Mouse (Mus musculus): ENCODE measurements at regions not wholly inside any gene's neighbourhood (a gene's known extent, or its start where the extent isn't known, plus 50 kb on each side); places are given as distances from the start of the nearest gene placed in this dataset.
A peak's percentile ranks its signal among the peaks of the same experiment; 100 is the strongest.

DNA sequence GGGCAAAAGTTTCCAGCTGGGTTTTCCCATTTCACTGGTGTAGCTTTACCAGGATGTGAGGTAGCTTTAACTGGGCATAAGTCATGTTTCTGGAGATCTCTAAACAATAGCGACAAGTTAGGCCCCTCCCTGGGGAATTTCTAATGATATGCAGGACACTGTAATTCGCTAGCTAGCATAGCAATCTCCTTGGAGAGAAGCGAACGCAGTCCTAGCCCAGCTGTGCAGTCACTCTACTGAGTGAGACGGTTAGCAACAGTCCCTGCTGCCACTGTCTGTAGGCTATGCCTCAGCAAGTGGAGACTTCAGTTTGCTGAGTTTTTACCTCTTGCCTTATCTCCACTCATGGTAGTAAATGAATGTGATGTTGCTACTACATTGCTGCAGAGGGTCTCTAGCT, 416.1 kb downstream of the Pros1 start:
- H3K36me3 ChIP-seq (ENCODE audit: control insufficient read depth, insufficient read depth, low read length), result no peaks in the 10 kb centered on the region
- 31% methylated on average over 5 of the region's 5 CpGs for WGBS
- DNase-seq (ENCODE audit: low spot score) (peak; percentile 58), ATAC-seq (ENCODE audit: low FRiP score, low read depth) (peak; percentile 41; the same call in 1 of the 2 replicates)
- no peak for TF ChIP-seq POLR2A (IDR thresholded peaks at IDR 0.05; ENCODE audit: borderline replicate concordance, extremely low read depth, insufficient read depth, insufficient read length)
- no peaks in the 10 kb centered on the region for H3K27me3 ChIP-seq (ENCODE audit: control insufficient read depth, insufficient read depth, low read length)
- no peaks in the 10 kb centered on the region for H3K9me3 ChIP-seq (ENCODE audit: control insufficient read depth, low read length)
- H3K27ac ChIP-seq (replicated peaks; ENCODE audit: low read depth, low read length), result no peak overlapping the region
- H3K9ac ChIP-seq (ENCODE audit: low read depth, low read length, severe bottlenecking), result no peak overlapping the region
- H3K4me1 ChIP-seq (ENCODE audit: control insufficient read depth, insufficient read depth, low read length), result peaks cover 7% of the 10 kb centered on the region; the same call in 1 of the 2 replicates
- H3K4me2 ChIP-seq (replicated peaks; ENCODE audit: low read depth, low read length, severe bottlenecking), result no peak overlapping the region
- no peak overlapping the region for H3K4me3 ChIP-seq (replicated peaks; ENCODE audit: low read length)

- no peak for DNase-seq (ENCODE audit: low spot score)
- Histone ChIP-seq H3K4me3 (replicated peaks; ENCODE audit: low read length) (no peak overlapping the region), H3K4me2 (replicated peaks; ENCODE audit: low read depth, low read length, severe bottlenecking) (no peak overlapping the region), H3K9ac (ENCODE audit: low read depth, low read length, severe bottlenecking) (no peak overlapping the region), H3K4me1 (ENCODE audit: control insufficient read depth, insufficient read depth, low read length) (no peaks in the 10 kb centered on the region), H3K36me3 (ENCODE audit: control insufficient read depth, insufficient read depth, low read length) (no peaks in the 10 kb centered on the region), H3K27ac (replicated peaks; ENCODE audit: low read depth, low read length) (no peak overlapping the region), H3K27me3 (ENCODE audit: control insufficient read depth, insufficient read depth, low read length) (no peaks in the 10 kb centered on the region), H3K9me3 (ENCODE audit: control insufficient read depth, low read length) (no peaks in the 10 kb centered on the region)
- WGBS, result 27% methylated on average over 1 of the region's 1 CpGs
- ATAC-seq (ENCODE audit: low FRiP score, low read depth), result no peak
- no peak for TF ChIP-seq POLR2A (IDR thresholded peaks at IDR 0.05; ENCODE audit: borderline replicate concordance, extremely low read depth, insufficient read depth, insufficient read length)
Observed at GRCm38 (mm10) chr16:63277556-63277955, 423.4 kb downstream of the Pros1 start.

- Histone ChIP-seq H3K4me1 (ENCODE audit: control insufficient read depth, insufficient read depth, low read length) (no peaks in the 10 kb centered on the region), H3K27ac (replicated peaks; ENCODE audit: low read depth, low read length) (no peak overlapping the region), H3K36me3 (ENCODE audit: control insufficient read depth, insufficient read depth, low read length) (no peaks in the 10 kb centered on the region), H3K4me2 (replicated peaks; ENCODE audit: low read depth, low read length, severe bottlenecking) (no peak overlapping the region), H3K27me3 (ENCODE audit: control insufficient read depth, insufficient read depth, low read length) (no peaks in the 10 kb centered on the region), H3K9ac (ENCODE audit: low read depth, low read length, severe bottlenecking) (no peak overlapping the region), H3K9me3 (ENCODE audit: control insufficient read depth, low read length) (no peaks in the 10 kb centered on the region), H3K4me3 (replicated peaks; ENCODE audit: low read length) (no peak overlapping the region)
- TF ChIP-seq POLR2A (IDR thresholded peaks at IDR 0.05; ENCODE audit: borderline replicate concordance, extremely low read depth, insufficient read depth, insufficient read length), result no peak
- no peak for DNase-seq (ENCODE audit: low spot score)
- WGBS, result 11% methylated on average over 2 of the region's 2 CpGs
- ATAC-seq (ENCODE audit: low FRiP score, low read depth), result no peak
Observed at GRCm38 (mm10) chr16:63278259-63278697, 424.2 kb downstream of the Pros1 start.

GRCm38 (mm10) chr16:63287655-63288054, 433.5 kb downstream of the Pros1 start:
- H3K9me3 ChIP-seq (ENCODE audit: control insufficient read depth, low read length), result no peaks in the 10 kb centered on the region
- no peak overlapping the region for H3K9ac ChIP-seq (ENCODE audit: low read depth, low read length, severe bottlenecking)
- H3K36me3 ChIP-seq (ENCODE audit: control insufficient read depth, insufficient read depth, low read length), result no peaks in the 10 kb centered on the region
- DNase-seq (ENCODE audit: low spot score) (peak; percentile 88), ATAC-seq (ENCODE audit: low FRiP score, low read depth) (peak; percentile 89)
- H3K27ac ChIP-seq (replicated peaks; ENCODE audit: low read depth, low read length), result no peak overlapping the region
- H3K4me2 ChIP-seq (replicated peaks; ENCODE audit: low read depth, low read length, severe bottlenecking), result no peak overlapping the region; the same call in 1 of the 2 replicates
- TF ChIP-seq POLR2A (IDR thresholded peaks at IDR 0.05; ENCODE audit: borderline replicate concordance, extremely low read depth, insufficient read depth, insufficient read length), result no peak
- H3K27me3 ChIP-seq (ENCODE audit: control insufficient read depth, insufficient read depth, low read length), result no peaks in the 10 kb centered on the region
- 17% methylated on average over 7 of the region's 7 CpGs for WGBS
- H3K4me3 ChIP-seq (replicated peaks; ENCODE audit: low read length), result no peak overlapping the region
- H3K4me1 ChIP-seq (ENCODE audit: control insufficient read depth, insufficient read depth, low read length), result 0 out of 2 replicates have a peak, but pooled peaks cover 2% of the 10 kb centered on the region

- no peak overlapping the region for H3K9ac ChIP-seq (ENCODE audit: low read depth, low read length, severe bottlenecking)
- no peak overlapping the region for H3K4me2 ChIP-seq (replicated peaks; ENCODE audit: low read depth, low read length, severe bottlenecking)
- no peaks in the 10 kb centered on the region for H3K4me1 ChIP-seq (ENCODE audit: control insufficient read depth, insufficient read depth, low read length)
- H3K4me3 ChIP-seq (replicated peaks; ENCODE audit: low read length), result no peak overlapping the region
- TF ChIP-seq POLR2A (IDR thresholded peaks at IDR 0.05; ENCODE audit: borderline replicate concordance, extremely low read depth, insufficient read depth, insufficient read length), result no peak
- DNase-seq (ENCODE audit: low spot score), result no peak
- WGBS, result 93% methylated on average over 1 of the region's 1 CpGs
- no peaks in the 10 kb centered on the region for H3K36me3 ChIP-seq (ENCODE audit: control insufficient read depth, insufficient read depth, low read length)
- no peaks in the 10 kb centered on the region for H3K27me3 ChIP-seq (ENCODE audit: control insufficient read depth, insufficient read depth, low read length)
- H3K27ac ChIP-seq (replicated peaks; ENCODE audit: low read depth, low read length), result no peak overlapping the region
- H3K9me3 ChIP-seq (ENCODE audit: control insufficient read depth, low read length), result no peaks in the 10 kb centered on the region
- ATAC-seq (ENCODE audit: low FRiP score, low read depth), result no peak
Observed at GRCm38 (mm10) chr16:63311676-63312075, 457.6 kb downstream of the Pros1 start.

DNA sequence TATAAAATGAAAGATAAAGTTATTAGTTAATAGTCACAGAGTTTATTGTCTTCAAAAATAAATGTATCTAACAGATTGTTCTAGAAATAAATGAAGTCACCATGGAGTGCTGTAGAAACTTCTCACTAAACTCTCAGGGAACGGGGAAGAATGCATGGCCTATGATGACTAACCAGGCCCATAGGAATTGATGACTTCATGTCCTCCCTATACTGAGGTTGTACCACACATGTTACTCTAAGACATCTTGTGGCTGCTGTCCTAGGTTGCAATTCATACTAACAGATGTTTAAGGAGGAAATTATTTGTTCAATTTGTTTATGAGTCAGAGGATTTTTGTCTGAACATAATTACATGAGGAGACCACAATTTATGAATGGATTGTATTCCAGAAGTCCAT, 459.4 kb downstream of the Pros1 start:
- Histone ChIP-seq H3K36me3 (ENCODE audit: control insufficient read depth, insufficient read depth, low read length) (no peaks in the 10 kb centered on the region), H3K9me3 (ENCODE audit: control insufficient read depth, low read length) (no peaks in the 10 kb centered on the region), H3K4me2 (replicated peaks; ENCODE audit: low read depth, low read length, severe bottlenecking) (no peak overlapping the region), H3K4me3 (replicated peaks; ENCODE audit: low read length) (no peak overlapping the region), H3K9ac (ENCODE audit: low read depth, low read length, severe bottlenecking) (no peak overlapping the region), H3K27me3 (ENCODE audit: control insufficient read depth, insufficient read depth, low read length) (no peaks in the 10 kb centered on the region), H3K4me1 (ENCODE audit: control insufficient read depth, insufficient read depth, low read length) (no peaks in the 10 kb centered on the region), H3K27ac (replicated peaks; ENCODE audit: low read depth, low read length) (no peak overlapping the region)
- no peak for TF ChIP-seq POLR2A (IDR thresholded peaks at IDR 0.05; ENCODE audit: borderline replicate concordance, extremely low read depth, insufficient read depth, insufficient read length)
- 87% methylated on average over 1 of the region's 1 CpGs for WGBS
- ATAC-seq (ENCODE audit: low FRiP score, low read depth) (no peak), DNase-seq (ENCODE audit: low spot score) (no peak)
